Mouse (Mus musculus) duodenum, adult 2 months (tissue): ENCODE measurements around the gene Gal3st4. TPM values are rescaled to one million over a fixed set of nuclear protein-coding genes. Genes with fewer than 3 reads are reported as not detected.

Experiments used
- polyA plus RNA-seq: library from polyadenylated mRNA; depleted of rRNA; stranded (reverse); fragments of >200 nt; gene quantifications from 2 replicates; pipeline ENCODE4 v1.2.3, GENCODE M21; 2012; ENCODE audit warnings: low replicate concordance; rRNA removed

The Gal3st4 gene
- 0.12 and 0.42 TPM in 2 replicates for polyA plus RNA-seq

DNA sequence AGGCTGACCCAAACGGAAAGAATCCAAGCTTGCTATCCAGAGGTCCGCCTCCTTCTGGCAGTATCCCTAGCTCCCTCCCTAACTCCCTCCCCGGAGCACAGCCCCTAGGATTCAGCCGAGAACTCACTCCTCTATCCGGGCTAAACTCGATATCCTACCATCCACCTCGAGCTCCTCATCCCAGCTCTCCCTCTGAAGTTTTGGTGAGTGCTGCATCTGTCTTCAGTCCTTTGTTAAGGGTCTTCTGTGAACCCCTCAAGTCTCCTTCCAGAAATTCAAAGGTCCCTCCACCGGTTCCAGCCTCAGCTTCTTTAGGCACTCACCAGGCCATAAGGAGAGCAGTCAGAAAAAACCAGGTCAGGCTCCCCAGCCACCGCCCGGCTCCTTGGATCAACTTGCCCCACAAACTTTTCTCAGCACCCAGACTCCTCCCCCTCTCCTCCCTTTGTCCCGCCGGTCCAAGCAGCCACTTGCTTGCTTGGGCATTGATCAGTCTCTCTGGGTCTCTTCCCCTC lies at the start of gene Gal3st4:
Gene Gal3st4 (minus strand): TSS at position 432 of the 515 bp plus-strand sequence.

GRCm38 (mm10) chr5:138279585-138280424 lies 7.2 kb upstream of the Gal3st4 start, which contains the start of the genes Gm43720, Gpc2 and Stag3:
Gm43720 (minus strand) TSS chr5:138279958.
Gpc2 (minus strand) TSS chr5:138280005.
Stag3 (plus strand) TSS chr5:138280240.

GRCm38 (mm10) chr5:138263260-138264206 lies 9.1 kb downstream of the Gal3st4 start, which contains the start of gene BC037034:
BC037034 (minus strand) TSS chr5:138264033.

GRCm38 (mm10) chr5:138255353-138256093 lies 17.1 kb downstream of the Gal3st4 start, which contains the start of gene Lamtor4:
Lamtor4 (plus strand) TSS chr5:138255482.

GRCm38 (mm10) chr5:138225700-138226099 lies 46.9 kb downstream of the Gal3st4 start, which contains the start of gene Nxpe5:
Nxpe5 (plus strand) TSS chr5:138225898.

Other genes starting within 250 kb of the Gal3st4 start
- gene Smok3c, start 219.6 kb downstream of the Gal3st4 start, polyA plus RNA-seq: not detected in 2 replicates
- gene Zkscan1, start 187.8 kb downstream of the Gal3st4 start, polyA plus RNA-seq: 0.59 and 1.2 TPM in 2 replicates
- 2.6 TPM in 2 replicates for gene Zscan21, start 155.9 kb downstream of the Gal3st4 start, polyA plus RNA-seq
- gene Zfp113, start 117.1 kb downstream of the Gal3st4 start, polyA plus RNA-seq: 0.43 and 7.8 TPM in 2 replicates
- 33.6 and 40.6 TPM in 2 replicates for gene Cops6, start 111.8 kb downstream of the Gal3st4 start, polyA plus RNA-seq
- gene Ap4m1, start 100.8 kb downstream of the Gal3st4 start, polyA plus RNA-seq: 17.7 and 26.6 TPM in 2 replicates
- 21.0 and 23.3 TPM in 2 replicates for gene Mcm7, start 100.4 kb downstream of the Gal3st4 start, polyA plus RNA-seq
- gene Taf6, start 85.4 kb downstream of the Gal3st4 start, polyA plus RNA-seq: 37.0 and 39.4 TPM in 2 replicates
- gene Cnpy4, start 85.4 kb downstream of the Gal3st4 start, polyA plus RNA-seq: 0.37 and 0.59 TPM in 2 replicates
- gene Mblac1, start 78.5 kb downstream of the Gal3st4 start, polyA plus RNA-seq: 3.1 and 4.6 TPM in 2 replicates
- 0.39 and 0.55 TPM in 2 replicates for gene Nxpe5, start 46.9 kb downstream of the Gal3st4 start, polyA plus RNA-seq
- 120 and 177 TPM in 2 replicates for gene Lamtor4, start 17.4 kb downstream of the Gal3st4 start, polyA plus RNA-seq
- gene BC037034, start 8.8 kb downstream of the Gal3st4 start, polyA plus RNA-seq: 58.8 and 80.5 TPM in 2 replicates
- not detected in 2 replicates for gene Gm43720, start 7.1 kb upstream of the Gal3st4 start, polyA plus RNA-seq
- 1.0 and 2.2 TPM in 2 replicates for gene Gpc2, start 7.2 kb upstream of the Gal3st4 start, polyA plus RNA-seq
- 0.07 and 0.26 TPM in 2 replicates for gene Stag3, start 7.4 kb upstream of the Gal3st4 start, polyA plus RNA-seq
- gene Pvrig, start 69.1 kb upstream of the Gal3st4 start, polyA plus RNA-seq: 0.48 and 1.2 TPM in 2 replicates
- 0.13 and 0.84 TPM in 2 replicates for gene Zfp157, start 168.6 kb upstream of the Gal3st4 start, polyA plus RNA-seq